Mouse (Mus musculus): ENCODE data around the gene Rars.
"Not testable (repeated sequence)": the region's sequence is repeated elsewhere in the genome, so short reads cannot be mapped to it uniquely, and the experiment has no call there.

Rars gene

GRCm38 (mm10) chr11:35834022-35834760 lies at the start of gene Rars:
Gene Rars, minus strand, starts transcription at chr11:35834506.
- DNase-seq (ENCODE audit: low spot score), result peak; percentile 91

GRCm38 (mm10) chr11:35882777-35883176 lies 48.5 kb upstream of the Rars start:
- no peak for DNase-seq (ENCODE audit: low spot score)

DNA sequence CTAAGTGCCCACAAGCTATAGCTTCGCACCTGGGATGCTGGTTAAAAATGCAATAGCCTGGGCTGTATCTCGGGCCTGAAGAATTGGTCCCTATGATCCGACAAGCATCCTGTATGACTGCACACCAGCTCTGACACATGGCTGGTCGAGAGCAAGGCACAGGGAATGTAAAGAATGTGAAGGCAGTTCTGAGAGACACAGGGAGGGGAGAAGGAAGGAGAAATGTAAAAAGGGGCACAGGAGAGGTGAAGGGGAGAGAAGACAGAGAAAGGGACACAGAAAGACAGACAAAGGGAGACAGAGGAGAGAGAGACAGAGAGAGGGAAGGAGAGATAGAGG lies 44.2 kb upstream of the Rars start:
- no peak for DNase-seq (ENCODE audit: low spot score)

DNA sequence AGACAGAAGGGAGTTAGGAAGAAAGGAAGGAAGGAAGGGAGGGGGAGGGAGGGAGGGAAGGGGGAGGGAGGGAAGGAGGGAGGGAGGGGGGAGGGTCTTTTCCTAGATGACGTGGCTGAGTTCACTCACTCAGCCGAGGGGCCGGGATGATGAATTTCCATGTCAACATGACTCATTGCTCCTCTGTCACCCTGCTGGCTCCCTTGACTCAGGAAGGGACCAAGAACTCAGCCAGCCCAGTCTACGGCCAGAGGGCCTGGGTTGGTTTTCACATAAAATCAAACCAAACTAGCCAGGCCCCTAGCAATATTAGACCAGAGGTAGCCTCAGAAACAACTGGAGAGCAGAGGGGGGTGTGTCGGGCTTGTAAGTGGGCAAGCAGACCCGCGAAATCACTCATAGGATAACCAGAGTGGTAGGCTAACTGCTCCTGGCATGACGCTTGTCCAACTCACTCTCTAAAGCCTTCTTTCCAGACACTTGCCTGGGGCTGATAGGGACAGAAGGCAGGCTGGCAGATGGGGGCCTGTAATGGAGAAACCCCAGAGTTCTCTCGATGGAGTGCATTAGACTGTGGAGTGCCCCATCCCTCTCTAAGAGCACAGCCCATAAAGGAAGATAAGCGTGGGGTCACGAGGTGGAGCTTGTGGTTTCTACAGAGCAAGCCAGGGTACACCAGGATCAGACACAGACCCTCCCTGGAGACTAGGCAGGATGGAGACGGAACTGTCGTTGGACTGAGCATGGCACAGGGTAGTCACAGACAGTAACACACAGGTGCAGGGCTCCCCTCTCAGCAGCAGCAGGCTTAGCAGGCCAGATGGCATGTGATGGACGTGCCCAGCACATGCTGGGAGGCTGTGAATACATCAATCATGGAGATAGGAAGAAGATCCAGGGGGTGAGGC lies 43.6 kb upstream of the Rars start:
- DNase-seq (ENCODE audit: low spot score), result no peak

- DNase-seq (ENCODE audit: low spot score), result no peak
These were observed 39.4 kb upstream of the Rars start for GRCm38 (mm10) chr11:35873624-35874244.

- no peak for DNase-seq (ENCODE audit: low spot score)
These were observed 36.7 kb upstream of the Rars start for GRCm38 (mm10) chr11:35870961-35871360.

DNA sequence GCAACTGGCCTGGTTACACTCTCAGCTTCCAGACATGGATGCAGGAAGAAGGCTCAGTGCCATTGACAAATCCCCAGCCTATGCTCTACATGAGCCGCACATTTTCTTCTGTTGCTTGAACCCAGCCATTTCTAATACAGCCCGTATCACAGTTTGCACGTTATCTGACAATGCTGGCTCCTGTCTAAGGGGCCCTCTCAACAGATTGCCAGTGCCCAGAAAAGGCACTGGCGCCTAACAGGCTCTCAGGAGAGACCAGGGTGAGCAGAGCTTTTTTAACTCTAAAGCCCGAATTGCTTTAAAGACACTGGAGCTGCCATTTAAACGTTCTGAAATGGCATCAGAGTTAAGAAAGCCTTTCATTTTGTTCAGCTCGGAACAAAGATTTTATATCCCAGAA lies 31.8 kb upstream of the Rars start:
- no peak for DNase-seq (ENCODE audit: low spot score)

- DNase-seq (ENCODE audit: low spot score), result no peak
These were observed 30.8 kb upstream of the Rars start for GRCm38 (mm10) chr11:35864981-35865604.

GRCm38 (mm10) chr11:35863653-35864052 lies 29.3 kb upstream of the Rars start:
- DNase-seq (ENCODE audit: low spot score), result no peak

DNA sequence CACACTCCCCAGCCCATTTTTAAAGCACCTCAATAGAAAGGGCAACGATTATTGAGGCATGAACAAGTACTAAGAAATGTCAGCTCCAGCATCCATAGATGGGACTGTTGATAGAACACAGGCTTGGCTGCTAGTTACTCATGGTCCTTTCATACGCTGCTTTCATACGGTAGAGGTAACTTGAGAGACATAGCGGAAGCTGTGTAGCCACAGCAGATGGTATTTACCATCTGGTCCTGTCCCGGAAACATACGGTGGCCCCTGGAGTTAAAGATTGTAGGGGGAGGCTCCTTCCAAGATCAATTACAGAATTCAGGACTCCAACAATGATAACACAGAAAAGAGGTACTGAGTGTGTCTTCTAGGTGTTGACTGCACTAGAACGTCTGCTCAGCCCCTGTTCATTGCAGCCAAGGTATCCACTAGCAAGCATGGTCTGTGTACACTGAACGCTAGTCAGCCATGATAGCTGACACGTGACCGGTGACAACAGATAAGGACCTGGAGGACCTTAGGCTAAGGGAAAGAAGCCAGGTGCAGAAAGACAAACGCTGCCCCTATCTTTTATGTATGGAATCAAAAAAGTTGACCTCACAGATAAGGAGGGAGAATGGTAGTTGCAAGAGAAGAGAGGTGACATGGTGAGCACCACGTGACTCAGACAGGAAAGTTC lies 23.2 kb upstream of the Rars start:
- no peak for DNase-seq (ENCODE audit: low spot score)

GRCm38 (mm10) chr11:35856359-35857040 lies 22.2 kb upstream of the Rars start:
- DNase-seq (ENCODE audit: low spot score), result no peak

GRCm38 (mm10) chr11:35855567-35855966 lies 21.3 kb upstream of the Rars start:
- DNase-seq (ENCODE audit: low spot score), result no peak

- no peak for DNase-seq (ENCODE audit: low spot score)
These were observed 20.6 kb upstream of the Rars start for GRCm38 (mm10) chr11:35854941-35855340.

GRCm38 (mm10) chr11:35853651-35854050 lies 19.3 kb upstream of the Rars start:
- DNase-seq (ENCODE audit: low spot score), result no peak

DNA sequence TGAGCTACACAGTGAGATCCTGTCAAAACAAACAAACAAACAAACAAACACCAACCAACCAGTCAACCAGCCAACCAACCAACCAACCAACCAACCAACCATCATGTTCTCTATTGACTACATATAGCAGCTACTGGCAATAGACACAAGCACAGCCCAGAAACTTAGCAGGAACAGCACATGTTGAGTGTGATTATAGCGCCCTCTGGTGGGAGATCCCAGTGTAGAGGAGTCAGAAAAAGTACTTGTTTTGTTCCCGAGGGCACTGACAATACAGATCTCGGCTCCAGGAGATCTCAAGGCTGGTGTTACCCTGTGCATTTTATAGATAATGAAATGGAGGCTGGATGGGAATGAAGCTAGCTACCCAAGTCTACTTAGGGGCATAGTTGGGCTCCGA lies 18.4 kb upstream of the Rars start:
- no peak for DNase-seq (ENCODE audit: low spot score)

DNA sequence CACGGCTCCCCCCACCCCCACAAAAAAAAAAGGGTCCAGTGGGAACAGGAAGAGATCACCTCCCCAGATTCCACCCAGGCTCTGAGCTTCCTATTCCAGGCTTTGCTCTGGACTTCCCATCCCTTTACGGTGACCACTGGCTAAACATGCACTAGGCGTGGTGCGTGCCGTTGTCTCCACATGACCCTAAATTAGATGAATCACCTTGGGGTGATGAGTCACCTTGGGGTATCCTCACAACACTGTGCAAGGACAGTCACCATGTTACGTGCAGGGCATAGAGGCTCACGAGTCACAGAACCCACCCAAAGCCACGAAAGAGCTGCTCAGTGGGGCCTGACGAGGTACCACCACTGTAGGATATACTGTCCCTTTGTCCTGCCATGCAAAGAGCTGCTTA lies 10.0 kb upstream of the Rars start:
- DNase-seq (ENCODE audit: low spot score), result no peak

GRCm38 (mm10) chr11:35842560-35842959 lies 8.3 kb upstream of the Rars start:
- DNase-seq (ENCODE audit: low spot score), result not testable (repeated sequence)

- DNase-seq (ENCODE audit: low spot score), result no peak
These were observed 7.5 kb upstream of the Rars start for GRCm38 (mm10) chr11:35841738-35842325.

DNA sequence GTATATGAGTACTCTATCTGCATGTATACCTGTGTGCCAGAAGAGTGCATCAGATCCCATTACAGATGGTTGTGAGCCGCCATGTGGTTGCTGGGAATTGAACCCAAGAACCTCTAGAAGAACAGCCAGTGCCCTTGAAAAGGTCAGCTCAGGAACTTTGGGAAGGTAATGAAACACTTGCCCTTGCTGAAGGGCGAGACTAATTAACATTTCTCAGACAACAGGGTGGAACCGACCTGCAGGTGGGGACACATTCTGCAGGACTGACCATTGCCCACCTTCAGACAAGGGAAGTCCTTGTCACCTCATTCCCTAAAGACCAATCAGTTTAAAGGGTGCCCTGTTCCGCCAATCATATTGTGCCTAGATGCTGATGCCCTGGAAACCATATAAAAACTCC lies 6.5 kb upstream of the Rars start:
- DNase-seq (ENCODE audit: low spot score), result not testable (repeated sequence)

- DNase-seq (ENCODE audit: low spot score), result no peak
These were observed 6.0 kb upstream of the Rars start for GRCm38 (mm10) chr11:35840282-35840681.

All from testis, postnatal 14 days (tissue).